Mouse (Mus musculus) embryonic fibroblast, embryonic 13.5 days (primary cell): Measurements from ENCODE around the gene Arvcf. TPM values are rescaled to one million over a fixed set of nuclear protein-coding genes. Genes with fewer than 3 reads are reported as not detected.

Experiments used
- H3K27ac ChIP-seq: 2 replicates; pipeline ENCODE4 v1.5.1; 2012; ENCODE audit warnings: low read length, control low read depth, inconsistent platforms; ENCODE audit not compliant: insufficient read depth
- H3K4me1 ChIP-seq: 2 replicates; pipeline ENCODE4 v1.6.1; 2011; ENCODE audit warnings: low read length; ENCODE audit not compliant: control insufficient read depth, insufficient read depth
- H3K4me3 ChIP-seq: 2 replicates; pipeline ENCODE4 v1.5.1; 2011; ENCODE audit warnings: mild to moderate bottlenecking, control low read depth, low read length; ENCODE audit not compliant: insufficient read depth
- CTCF ChIP-seq: IDR thresholded peaks from 2 replicates; pipeline ENCODE4 v1.5.1; 2011; ENCODE audit warnings: mild to moderate bottlenecking, control low read depth, low read length, moderate library complexity, borderline replicate concordance; ENCODE audit not compliant: insufficient read depth
- POLR2A ChIP-seq: IDR thresholded peaks from 2 replicates; pipeline ENCODE4 v1.6.1; 2011; ENCODE audit warnings: low read depth, mild to moderate bottlenecking, control low read depth, low read length, moderate library complexity
- polyA plus RNA-seq: library from polyadenylated mRNA; stranded (reverse); fragments of >200 nt; gene quantifications from 2 replicates; pipeline ENCODE4 v1.2.4, GENCODE M21; 2011; ENCODE audit warnings: low read depth; ENCODE audit not compliant: missing spikeins, insufficient read length

The Arvcf gene
- polyA plus RNA-seq, 1 experiment = 6.7 TPM

GRCm38 (mm10) chr16:18351313-18352055, 3.5 kb downstream of the Arvcf start:
- H3K4me1 ChIP-seq = no peaks in the 10 kb centered on the region
- no peak for TF ChIP-seq CTCF
- TF ChIP-seq POLR2A = no peak
- no peak overlapping the region for H3K4me3 ChIP-seq
- no peak overlapping the region for H3K27ac ChIP-seq

- TF ChIP-seq CTCF = no peak
- Histone ChIP-seq H3K27ac (no peak overlapping the region), H3K4me1 (no peaks in the 10 kb centered on the region), H3K4me3 (no peak overlapping the region)
These were observed 5.1 kb downstream of the Arvcf start for GRCm38 (mm10) chr16:18353106-18353505.

GRCm38 (mm10) chr16:18356961-18357360, 9.0 kb downstream of the Arvcf start:
- TF ChIP-seq CTCF (no peak), POLR2A (no peak)
- Histone ChIP-seq H3K4me1 (no peaks in the 10 kb centered on the region), H3K4me3 (no peak overlapping the region), H3K27ac (no peak overlapping the region)

DNA sequence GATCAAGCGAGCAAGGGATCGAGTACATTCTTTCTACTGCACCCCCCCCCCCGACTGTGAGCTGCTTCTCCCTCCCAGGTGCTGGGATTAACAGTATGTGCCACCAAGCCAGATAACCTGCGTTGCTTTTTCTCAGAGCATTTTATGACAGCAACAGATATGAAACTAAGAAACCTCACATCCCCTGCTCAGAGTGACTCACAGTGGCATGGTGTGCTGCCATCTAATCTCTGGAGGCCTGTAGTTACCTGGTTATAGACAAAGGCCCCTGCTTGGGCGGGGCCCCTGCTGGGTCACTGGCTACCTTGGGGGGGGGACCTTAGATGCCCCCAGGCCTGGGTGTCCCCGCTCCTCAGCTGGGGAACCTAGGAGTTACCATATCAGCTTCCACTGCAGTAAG, 10.0 kb downstream of the Arvcf start:
- no peak overlapping the region for H3K4me3 ChIP-seq
- H3K4me1 ChIP-seq = no peaks in the 10 kb centered on the region
- TF ChIP-seq CTCF (no peak), POLR2A (no peak)
- no peak overlapping the region for H3K27ac ChIP-seq

DNA sequence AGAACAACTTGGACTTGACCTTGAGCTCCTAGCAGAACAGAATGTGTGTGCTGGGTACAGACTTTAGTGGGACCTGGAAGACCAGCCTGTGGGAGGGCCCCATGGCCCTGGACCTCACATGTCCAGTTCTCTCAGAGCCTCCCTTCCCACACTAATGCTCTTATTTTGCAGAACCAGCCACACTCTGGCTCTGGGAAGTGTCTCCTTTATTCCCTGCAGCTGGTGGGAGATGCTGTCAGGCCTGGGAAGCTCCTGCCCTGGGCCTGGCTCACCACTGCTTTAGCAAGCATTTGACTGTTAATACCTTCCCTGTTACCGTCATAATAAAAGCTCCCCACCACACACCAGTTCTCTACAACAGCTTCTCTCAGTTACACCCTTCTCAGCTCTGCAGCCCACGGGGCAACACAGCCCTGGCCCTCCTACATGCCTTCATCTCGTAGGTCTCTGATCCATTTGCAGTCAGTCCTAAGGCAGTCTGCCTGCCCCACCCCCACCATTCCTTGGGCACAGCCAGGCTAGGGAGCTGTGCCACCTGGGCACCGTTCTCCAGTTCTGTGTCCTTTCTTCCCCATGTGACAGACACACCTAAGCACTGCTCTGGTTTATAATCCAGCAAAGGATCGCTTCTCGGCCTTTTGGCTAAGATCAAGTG, 12.3 kb downstream of the Arvcf start:
- TF ChIP-seq CTCF (no peak), POLR2A (no peak)
- no peak overlapping the region for H3K27ac ChIP-seq
- H3K4me1 ChIP-seq = no peaks in the 10 kb centered on the region
- no peak overlapping the region for H3K4me3 ChIP-seq

DNA sequence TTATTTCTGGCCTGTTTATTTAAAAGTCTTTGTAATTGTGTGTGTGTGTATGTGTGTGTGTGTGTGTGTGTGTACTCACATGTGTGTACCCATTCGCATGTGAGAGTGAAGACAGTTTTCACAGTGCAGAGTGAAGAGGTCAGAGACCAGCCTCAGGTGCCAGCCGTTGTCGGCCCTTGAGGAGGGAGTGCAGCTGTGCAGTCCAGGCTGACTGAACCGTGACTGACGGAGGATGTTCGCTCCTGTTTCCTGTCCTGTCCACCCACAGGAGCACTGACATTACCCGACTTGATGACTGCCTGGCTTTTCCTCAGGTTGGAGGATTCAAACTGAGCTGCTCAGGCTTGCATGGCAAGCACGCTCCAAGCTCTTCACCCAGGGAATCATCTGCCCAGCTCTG, 15.0 kb downstream of the Arvcf start:
- Histone ChIP-seq H3K27ac (no peak overlapping the region), H3K4me3 (no peak overlapping the region), H3K4me1 (no peaks in the 10 kb centered on the region)
- no peak for TF ChIP-seq CTCF

- no peak for TF ChIP-seq CTCF
- TF ChIP-seq POLR2A = no peak
- H3K27ac ChIP-seq = no peak overlapping the region
- H3K4me3 ChIP-seq = no peak overlapping the region
- H3K4me1 ChIP-seq = no peaks in the 10 kb centered on the region
These were observed 18.9 kb downstream of the Arvcf start for GRCm38 (mm10) chr16:18366849-18367248.

DNA sequence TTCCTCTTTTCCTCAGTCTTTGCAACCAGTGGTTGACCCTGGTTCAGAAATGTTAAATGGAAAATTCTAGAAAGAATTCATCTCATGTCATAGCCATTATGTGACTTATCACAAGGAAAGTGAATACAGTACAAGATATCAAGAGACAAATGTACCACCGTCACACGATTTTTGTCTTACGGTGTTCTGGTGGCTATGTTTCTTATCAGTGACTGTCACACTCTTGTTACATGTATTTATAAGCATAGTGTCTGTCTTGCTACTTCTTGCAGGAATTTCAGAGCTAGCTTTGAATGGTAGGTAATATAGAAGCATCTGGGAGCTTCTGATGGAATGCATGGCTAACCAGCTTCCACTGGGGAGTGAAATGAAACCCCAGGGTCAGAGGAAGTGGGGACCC, 22.2 kb downstream of the Arvcf start:
- Histone ChIP-seq H3K4me3 (no peak overlapping the region), H3K4me1 (no peaks in the 10 kb centered on the region), H3K27ac (no peak overlapping the region)
- no peak for TF ChIP-seq POLR2A
- no peak for TF ChIP-seq CTCF

GRCm38 (mm10) chr16:18373632-18374031, 25.6 kb downstream of the Arvcf start:
- no peak overlapping the region for H3K27ac ChIP-seq
- TF ChIP-seq CTCF = no peak
- TF ChIP-seq POLR2A = no peak

DNA sequence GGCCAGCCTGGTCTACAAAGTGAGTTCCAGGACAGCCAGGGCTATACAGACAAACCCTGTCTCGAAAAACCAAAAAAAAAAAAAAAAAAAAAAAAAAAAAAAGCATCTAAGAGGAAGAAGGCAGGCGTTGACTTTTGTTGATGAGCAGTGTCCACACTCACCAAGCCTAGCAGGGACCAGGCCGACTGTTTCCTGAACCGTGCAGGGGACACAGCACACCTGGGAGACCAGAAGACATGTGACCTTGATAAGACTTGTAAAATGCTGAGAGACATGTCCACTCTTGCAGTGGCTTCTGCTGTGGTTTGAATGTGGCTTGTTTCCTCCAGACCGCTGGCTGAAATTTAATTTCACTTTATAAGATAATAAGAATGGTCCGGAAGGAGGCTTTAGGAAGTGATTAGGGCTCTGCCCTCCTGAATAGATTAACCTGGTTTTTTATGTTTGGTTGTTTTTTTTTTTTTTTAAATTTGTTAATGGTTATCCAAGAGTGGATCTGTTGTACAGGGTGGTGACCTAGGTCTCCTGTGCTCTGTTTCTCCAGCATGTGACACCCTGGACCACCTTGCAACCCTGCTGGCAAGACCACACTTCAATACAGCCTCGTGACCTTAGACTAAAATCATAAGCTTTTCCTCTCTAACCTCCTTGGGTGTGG, 28.4 kb downstream of the Arvcf start:
- H3K4me3 ChIP-seq = no peak overlapping the region
- H3K4me1 ChIP-seq = no peaks in the 10 kb centered on the region
- TF ChIP-seq POLR2A (no peak), CTCF (no peak)
- no peak overlapping the region for H3K27ac ChIP-seq

More at GRCm38 (mm10) chr16:18373632-18374031, 25.6 kb downstream of the Arvcf start:
- no peak overlapping the region for H3K4me3 ChIP-seq
- no peaks in the 10 kb centered on the region for H3K4me1 ChIP-seq
